Mouse (Mus musculus) frontal cortex, postnatal 25 days (tissue): ENCODE results near the gene Tmem198.

Source experiments
- DNase-seq, 2 experiments: peaks; one replicate each; pipeline ENCODE4 v3.0.0; 2022; ENCODE audit warnings: low spot score in 2 of 2

The Tmem198 gene

DNA sequence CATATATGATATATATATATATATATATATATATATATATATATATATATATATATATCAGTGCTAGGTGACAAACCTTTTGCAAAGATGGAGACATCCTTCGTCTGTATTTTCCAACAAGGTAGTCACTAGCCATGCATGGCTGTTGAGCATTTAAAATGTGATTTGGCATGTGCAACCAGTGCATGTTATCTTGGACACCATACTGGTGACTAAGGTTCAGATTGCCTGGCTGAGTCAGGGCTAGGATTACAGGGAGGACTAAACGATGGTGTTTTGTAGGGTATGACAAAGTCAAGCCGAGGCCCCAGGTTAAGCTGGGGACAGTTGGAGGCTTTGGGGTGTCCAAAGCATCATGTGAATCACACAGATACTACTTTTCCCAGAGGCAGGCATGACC lies 23.9 kb upstream of the Tmem198 start:
- DNase-seq: no peak

GRCm38 (mm10) chr1:75455948-75456347 lies 23.4 kb upstream of the Tmem198 start:
- DNase-seq: no peak

- no peak for DNase-seq
These were observed 22.4 kb upstream of the Tmem198 start for GRCm38 (mm10) chr1:75456746-75457564.

- DNase-seq: no peak
These were observed 21.7 kb upstream of the Tmem198 start for GRCm38 (mm10) chr1:75457710-75458024.

GRCm38 (mm10) chr1:75458025-75458788 lies 21.1 kb upstream of the Tmem198 start:
- no peak for DNase-seq

DNA sequence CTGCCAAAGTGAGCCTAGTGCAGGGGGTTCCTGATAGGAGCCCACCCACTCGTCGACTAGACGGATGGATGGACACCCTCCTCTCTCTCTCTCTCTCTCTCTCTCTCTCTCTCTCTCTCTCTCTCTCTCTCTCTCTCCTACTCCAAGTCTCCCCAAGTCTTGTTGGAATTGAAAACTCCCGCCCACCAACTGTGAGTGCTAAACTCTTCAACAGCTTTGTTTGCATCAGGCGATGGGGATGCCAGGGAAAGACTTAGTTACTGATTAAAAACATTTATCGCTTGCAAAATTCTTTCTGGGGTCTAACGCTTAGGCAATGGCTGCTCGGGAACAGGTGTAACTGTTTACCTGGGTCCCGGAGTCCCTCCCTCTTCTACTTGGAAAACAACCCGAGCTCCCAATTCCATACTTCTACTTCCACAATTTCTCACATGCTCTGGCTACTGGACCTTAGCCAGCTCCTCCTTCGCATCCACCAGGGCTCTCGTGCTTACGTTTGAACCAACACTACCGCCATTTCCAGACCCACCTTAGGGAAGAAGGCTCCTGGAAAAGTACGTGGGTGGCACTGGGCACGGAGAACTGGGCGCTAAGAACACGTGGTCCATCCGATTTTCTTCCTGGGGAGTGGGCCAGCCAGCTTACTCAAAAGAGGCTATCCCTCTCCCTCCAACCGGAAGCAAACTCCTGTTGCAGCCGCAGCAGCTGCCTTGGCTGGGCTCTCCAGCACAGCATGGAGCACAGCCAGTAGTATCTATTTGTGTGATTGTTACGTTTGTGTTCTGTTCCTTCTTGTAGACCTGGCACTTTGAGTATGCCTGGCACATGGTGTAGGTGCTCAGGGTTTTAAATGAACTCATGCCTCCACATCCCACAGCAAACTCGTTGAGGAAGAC lies 20.3 kb upstream of the Tmem198 start:
- peak in 1 of 2 experiments; percentile 54 for DNase-seq

DNA sequence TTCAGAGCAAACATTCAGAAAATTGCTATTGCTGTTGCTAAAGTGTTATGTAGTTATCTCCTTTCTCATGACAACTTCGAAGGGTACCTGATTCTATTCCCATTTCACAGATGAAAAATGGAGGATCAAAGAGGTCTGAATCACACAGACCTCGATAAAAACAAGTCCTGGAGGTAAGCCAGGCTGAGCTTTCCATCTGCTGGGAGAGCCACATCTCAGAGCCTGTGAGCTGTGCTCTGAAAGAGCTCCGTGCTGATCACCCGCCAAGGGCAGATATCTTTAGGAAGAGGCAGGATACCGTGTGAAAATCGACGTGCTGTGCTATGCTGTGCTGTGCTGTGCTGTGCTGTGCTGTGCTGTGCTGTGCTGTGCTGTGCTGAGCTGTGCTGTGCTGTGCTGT lies 19.0 kb upstream of the Tmem198 start:
- DNase-seq: no peak

- no peak for DNase-seq
These were observed 16.7 kb upstream of the Tmem198 start for GRCm38 (mm10) chr1:75462636-75463035.

GRCm38 (mm10) chr1:75463652-75464204 lies 15.6 kb upstream of the Tmem198 start:
- no peak for DNase-seq

GRCm38 (mm10) chr1:75467215-75467927 lies 12.0 kb upstream of the Tmem198 start:
- peak; percentile 76 to 83 for DNase-seq

DNA sequence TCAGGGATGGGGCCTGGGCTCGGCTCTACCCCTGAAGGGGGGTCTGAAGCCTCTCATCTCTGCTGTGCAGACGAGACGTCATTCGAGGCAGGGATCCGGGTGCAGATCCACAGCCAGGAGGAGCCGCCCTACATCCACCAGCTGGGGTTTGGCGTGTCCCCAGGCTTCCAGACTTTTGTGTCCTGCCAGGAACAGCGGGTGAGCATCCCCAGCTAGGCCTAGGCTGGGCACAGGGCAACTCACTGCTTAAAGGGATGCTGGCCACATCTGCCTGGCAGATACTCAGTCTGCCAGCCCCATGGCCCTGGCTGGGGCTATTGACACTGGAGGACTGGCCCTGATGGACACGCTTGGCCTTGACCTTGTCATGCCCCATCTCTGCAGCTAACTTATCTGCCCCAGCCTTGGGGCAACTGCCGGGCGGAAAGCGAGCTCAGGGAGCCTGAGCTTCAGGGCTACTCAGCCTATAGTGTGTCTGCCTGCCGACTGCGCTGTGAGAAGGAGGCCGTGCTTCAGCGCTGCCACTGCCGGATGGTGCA lies 10.0 kb upstream of the Tmem198 start:
- DNase-seq: no peak

DNA sequence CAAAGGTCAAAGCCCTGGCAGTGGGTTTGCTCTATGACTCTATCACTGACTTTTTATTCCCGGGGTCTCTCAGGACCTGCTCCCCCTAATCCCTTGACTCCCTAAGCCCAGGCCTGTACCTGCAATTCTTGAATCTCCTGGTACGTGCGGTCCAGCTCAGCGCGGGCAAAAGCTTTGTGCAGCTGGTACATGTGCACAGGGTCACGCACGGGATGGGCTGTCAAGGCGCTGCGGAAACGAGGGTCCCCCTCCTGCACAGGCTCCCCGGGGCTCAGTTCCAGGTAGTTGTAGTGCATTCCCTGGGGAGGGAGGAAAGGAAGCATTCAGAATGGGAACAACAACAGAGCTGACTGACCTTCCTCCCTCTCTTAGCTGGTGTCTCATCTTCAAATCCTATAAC lies 2.9 kb upstream of the Tmem198 start:
- no peak for DNase-seq

DNA sequence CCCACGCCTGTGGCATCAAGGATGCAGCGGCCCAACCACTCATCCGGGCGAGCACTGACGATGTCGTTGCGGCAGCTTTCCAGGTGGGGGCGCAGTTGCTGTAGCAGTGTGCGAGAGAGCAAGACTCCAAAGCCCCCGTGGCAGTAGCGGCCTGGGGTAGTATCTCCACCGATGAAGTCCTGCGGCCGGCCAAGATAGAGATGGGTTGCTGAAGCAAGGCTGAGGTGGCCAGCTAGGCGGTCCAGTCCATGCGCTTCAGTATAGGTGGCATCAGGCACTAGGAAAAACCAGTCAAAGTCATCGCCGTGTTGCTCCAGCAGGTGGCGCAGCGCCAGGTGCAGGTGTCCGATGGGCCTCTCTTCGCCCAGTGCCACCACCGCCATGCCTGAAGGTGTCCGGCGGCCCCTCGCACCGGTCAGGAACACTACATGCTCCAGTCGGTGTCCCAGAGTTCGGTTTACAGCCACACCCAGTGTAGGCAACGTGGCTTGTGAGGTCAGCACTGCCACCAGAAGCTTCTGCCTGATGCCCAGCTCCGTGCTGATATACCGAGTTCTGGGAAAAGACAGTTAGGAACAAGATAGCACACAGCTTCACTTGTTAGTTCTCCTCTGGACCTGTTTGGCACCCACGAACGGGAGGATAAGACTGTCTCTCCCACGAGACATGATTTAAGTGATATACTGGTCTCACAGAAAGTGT lies 1.9 kb upstream of the Tmem198 start:
- peak; percentile 81 for DNase-seq

GRCm38 (mm10) chr1:75477966-75478290 lies 1.4 kb upstream of the Tmem198 start:
- DNase-seq: no peak

GRCm38 (mm10) chr1:75478497-75478896 lies 835 bp upstream of the Tmem198 start:
- DNase-seq: no peak

DNA sequence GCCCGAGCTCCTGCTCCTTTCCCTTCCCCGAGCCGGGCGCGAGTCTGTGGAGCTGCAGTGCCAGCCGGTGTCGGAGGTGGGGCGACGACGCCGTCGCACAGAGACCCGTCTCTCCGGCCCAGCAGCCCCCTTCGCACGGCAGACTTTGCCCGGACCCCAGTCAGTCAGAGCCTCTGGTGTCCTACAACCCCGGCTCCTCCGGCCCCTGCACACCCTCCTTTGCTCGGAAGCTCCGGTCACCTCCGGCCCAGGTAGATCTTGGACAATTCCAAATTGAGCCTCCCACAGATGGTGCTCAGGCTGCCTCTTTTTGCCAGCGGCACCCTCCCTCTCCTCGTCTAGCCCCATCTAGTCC lies 280 bp downstream of the Tmem198 start:
- DNase-seq: no peak

- DNase-seq: no peak
These were observed 704 bp downstream of the Tmem198 start for GRCm38 (mm10) chr1:75480036-75480435.

- DNase-seq: no peak
These were observed 1.4 kb downstream of the Tmem198 start for GRCm38 (mm10) chr1:75480735-75481134.

DNA sequence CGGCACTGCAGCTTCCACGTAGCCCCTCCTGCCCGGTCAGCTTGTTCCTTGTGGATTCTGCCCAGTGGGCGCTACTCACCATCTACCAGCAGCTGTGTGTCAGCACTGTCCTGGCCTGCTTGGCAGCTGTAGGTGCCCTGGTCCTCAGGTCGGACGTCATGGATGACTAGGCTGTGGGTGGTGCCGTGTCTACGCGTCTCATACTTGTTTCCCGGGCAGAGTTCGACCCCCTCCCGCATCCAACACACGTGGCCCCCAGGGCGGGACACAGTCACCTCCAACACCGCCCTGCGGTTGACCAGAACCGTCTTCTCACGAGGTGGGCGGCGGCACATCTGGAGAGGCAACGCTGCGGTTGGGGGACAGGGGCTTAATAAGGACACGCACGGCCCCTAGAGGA lies 7.2 kb downstream of the Tmem198 start:
- no peak for DNase-seq

- DNase-seq: no peak
These were observed 7.7 kb downstream of the Tmem198 start for GRCm38 (mm10) chr1:75487040-75487404.
